Mouse (Mus musculus): ENCODE results near the gene Snx18. TPM values are rescaled to one million over a fixed set of nuclear protein-coding genes. Genes with fewer than 3 reads are reported as not detected.
A peak's percentile ranks its signal among the peaks of the same experiment; 100 is the strongest.

The Snx18 gene
- polyA plus RNA-seq, 1 experiment from 2014 or later, result 31.5 TPM

DNA sequence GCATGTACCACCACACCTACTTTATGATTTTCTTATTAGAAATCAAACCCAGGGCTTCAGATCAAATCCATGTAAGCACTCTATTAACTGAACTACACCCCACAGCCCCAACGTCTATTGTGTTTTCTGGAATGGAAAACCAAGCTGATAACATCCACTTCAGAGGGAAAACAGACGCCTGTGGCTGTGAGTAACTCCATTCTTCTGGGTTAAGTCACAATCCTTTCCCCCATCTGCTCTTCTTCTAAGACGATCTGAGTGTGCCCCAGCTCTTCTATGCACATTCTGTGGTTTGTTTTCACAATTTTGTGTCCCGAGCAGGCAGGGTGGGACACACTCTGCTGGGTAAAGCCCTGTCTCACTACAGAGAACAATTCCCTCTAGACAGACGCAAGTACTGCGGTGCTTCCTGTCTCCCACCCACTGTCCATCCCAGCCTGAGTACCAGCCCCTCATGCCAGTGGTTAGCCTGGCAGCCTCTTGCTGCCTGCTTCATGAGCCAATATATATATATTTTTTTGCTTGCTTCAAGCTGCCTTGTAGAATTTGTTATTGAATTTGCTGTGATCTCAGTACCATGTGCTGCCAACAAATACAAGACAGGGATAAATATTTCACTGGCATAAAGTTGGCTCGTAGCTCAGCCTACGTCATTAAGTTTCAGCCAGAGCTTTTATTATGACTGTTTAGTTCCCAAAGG lies 67.3 kb downstream of the Snx18 start:
- peak overlapping the region; percentile 40 for H3K27ac ChIP-seq (replicated peaks; ENCODE audit: low read depth, low read length)
- WGBS, result 49% methylated on average over 8 of the region's 8 CpGs
- H3K9ac ChIP-seq (ENCODE audit: low read depth, low read length), result no peak overlapping the region
- no peak overlapping the region for H3K4me2 ChIP-seq (ENCODE audit: low read depth, low read length)
- peak; percentile 79 for DNase-seq (ENCODE audit: low spot score)
- peak; percentile 41 for ATAC-seq (ENCODE audit: low read depth)
- H3K36me3 ChIP-seq (ENCODE audit: control insufficient read depth, insufficient read depth, low read length), result no peaks in the 10 kb centered on the region
- H3K4me3 ChIP-seq (ENCODE audit: low read depth, low read length), result no peak overlapping the region
- H3K9me3 ChIP-seq (ENCODE audit: control insufficient read depth, low read length), result no peaks in the 10 kb centered on the region; the same call in 1 of the 2 replicates
- peaks cover 6% of the 10 kb centered on the region; the same call in 1 of the 2 replicates for H3K4me1 ChIP-seq (ENCODE audit: control insufficient read depth, insufficient read depth, low read length)
- no peaks in the 10 kb centered on the region for H3K27me3 ChIP-seq (replicated peaks; ENCODE audit: control insufficient read depth, insufficient read depth, low read length)

DNA sequence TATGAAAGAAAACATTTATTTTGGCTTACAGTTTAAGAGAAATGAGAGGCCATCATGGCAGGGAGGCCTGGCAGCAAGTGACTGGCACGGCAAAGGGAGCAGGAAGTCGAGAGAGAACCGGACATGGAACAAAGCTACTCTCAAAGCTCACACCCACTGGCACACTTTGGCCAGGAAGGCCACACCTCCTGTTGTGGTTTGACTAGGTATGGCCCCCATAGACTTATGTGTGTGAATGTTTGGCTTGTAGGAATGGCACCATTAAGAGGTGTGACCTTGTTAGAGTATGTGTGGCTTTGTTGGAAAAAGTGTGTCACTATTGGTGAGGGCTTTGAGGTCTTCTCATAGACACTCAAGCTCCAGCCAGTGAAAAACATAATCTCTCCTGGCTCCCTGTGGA lies 69.3 kb downstream of the Snx18 start:
- no peaks in the 10 kb centered on the region; the same call in 1 of the 2 replicates for H3K4me1 ChIP-seq (ENCODE audit: control insufficient read depth, insufficient read depth, low read length)
- no peaks in the 10 kb centered on the region for H3K9me3 ChIP-seq (ENCODE audit: control insufficient read depth, low read length)
- 89% methylated on average over 3 of the region's 3 CpGs for WGBS
- H3K9ac ChIP-seq (ENCODE audit: low read depth, low read length), result no peak overlapping the region
- no peak overlapping the region for H3K4me3 ChIP-seq (ENCODE audit: low read depth, low read length)
- H3K27ac ChIP-seq (replicated peaks; ENCODE audit: low read depth, low read length), result no peak overlapping the region
- no peaks in the 10 kb centered on the region for H3K36me3 ChIP-seq (ENCODE audit: control insufficient read depth, insufficient read depth, low read length)
- no peaks in the 10 kb centered on the region for H3K27me3 ChIP-seq (replicated peaks; ENCODE audit: control insufficient read depth, insufficient read depth, low read length)
- H3K4me2 ChIP-seq (ENCODE audit: low read depth, low read length), result no peak overlapping the region
- ATAC-seq (ENCODE audit: low read depth), result no peak
- no peak for DNase-seq (ENCODE audit: low spot score)

DNA sequence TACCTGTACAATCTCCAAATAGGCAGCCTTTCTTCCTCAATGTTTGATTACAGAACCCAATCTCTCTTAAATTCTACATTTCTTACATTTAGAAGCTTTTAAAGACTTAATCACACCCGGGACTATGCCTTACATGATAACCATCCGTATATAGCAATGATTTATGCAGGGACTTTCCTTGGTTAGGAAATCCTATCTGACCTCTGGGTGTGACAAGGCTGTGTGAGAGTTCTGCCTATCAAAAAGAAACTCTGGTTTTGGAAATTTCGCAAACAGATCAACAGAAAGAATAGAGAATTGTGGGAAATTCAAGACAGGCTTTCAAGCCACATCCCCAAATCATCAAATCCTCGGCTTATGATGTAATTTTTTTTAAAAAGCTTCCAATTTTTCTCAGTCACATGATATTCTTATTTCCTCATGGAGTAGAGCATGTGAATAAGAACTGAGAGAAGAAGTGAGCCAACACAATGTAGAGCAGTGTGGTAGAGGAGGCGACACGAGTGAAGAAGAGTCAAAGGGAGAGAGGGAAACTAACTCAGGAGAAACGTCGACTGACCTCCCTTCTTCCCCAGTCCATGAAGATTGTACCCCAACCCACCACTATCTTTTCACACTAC lies 70.4 kb downstream of the Snx18 start:
- Histone ChIP-seq H3K27ac (replicated peaks; ENCODE audit: low read depth, low read length) (no peak overlapping the region), H3K4me2 (ENCODE audit: low read depth, low read length) (no peak overlapping the region), H3K4me3 (ENCODE audit: low read depth, low read length) (no peak overlapping the region), H3K27me3 (replicated peaks; ENCODE audit: control insufficient read depth, insufficient read depth, low read length) (no peaks in the 10 kb centered on the region), H3K9ac (ENCODE audit: low read depth, low read length) (no peak overlapping the region), H3K9me3 (ENCODE audit: control insufficient read depth, low read length) (no peaks in the 10 kb centered on the region), H3K4me1 (ENCODE audit: control insufficient read depth, insufficient read depth, low read length) (no peaks in the 10 kb centered on the region; the same call in 1 of the 2 replicates), H3K36me3 (ENCODE audit: control insufficient read depth, insufficient read depth, low read length) (no peaks in the 10 kb centered on the region)
- ATAC-seq (ENCODE audit: low read depth), result no peak
- 84% methylated on average over 8 of the region's 8 CpGs for WGBS
- DNase-seq (ENCODE audit: low spot score), result no peak

DNA sequence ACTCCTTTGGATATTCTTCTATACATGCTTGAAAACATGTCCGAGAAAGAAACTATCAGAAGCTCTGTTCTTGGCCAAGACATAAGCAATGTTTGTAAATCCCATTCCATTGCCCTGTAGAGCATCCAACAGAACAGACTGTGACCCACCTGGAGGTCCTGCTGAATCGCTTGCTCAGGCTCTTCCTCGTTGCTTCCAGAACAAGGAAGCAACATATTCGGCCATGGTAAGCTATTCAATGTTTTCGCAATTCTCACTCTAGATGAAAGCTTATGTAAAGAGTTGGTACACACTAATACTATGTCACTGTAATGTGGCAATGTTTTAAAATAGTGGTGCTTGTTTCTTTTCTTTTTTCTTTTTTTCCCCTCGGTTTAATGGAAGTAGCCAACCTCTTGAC lies 76.0 kb downstream of the Snx18 start:
- no peak overlapping the region for H3K27ac ChIP-seq (replicated peaks; ENCODE audit: low read depth, low read length)
- no peaks in the 10 kb centered on the region for H3K4me1 ChIP-seq (ENCODE audit: control insufficient read depth, insufficient read depth, low read length)
- H3K4me3 ChIP-seq (ENCODE audit: low read depth, low read length), result no peak overlapping the region
- no peak for DNase-seq (ENCODE audit: low spot score)
- no peak overlapping the region for H3K4me2 ChIP-seq (ENCODE audit: low read depth, low read length)
- H3K9ac ChIP-seq (ENCODE audit: low read depth, low read length), result no peak overlapping the region
- WGBS, result 88% methylated on average over 6 of the region's 6 CpGs
- no peaks in the 10 kb centered on the region for H3K27me3 ChIP-seq (replicated peaks; ENCODE audit: control insufficient read depth, insufficient read depth, low read length)
- ATAC-seq (ENCODE audit: low read depth), result no peak
- no peaks in the 10 kb centered on the region for H3K36me3 ChIP-seq (ENCODE audit: control insufficient read depth, insufficient read depth, low read length)
- H3K9me3 ChIP-seq (ENCODE audit: control insufficient read depth, low read length), result no peaks in the 10 kb centered on the region

Other genes starting within 250 kb of the Snx18 start
- gene Hspb3, start 45.1 kb upstream of the Snx18 start, polyA plus RNA-seq (2014; fragmentation: Nextera tagmentation; extraction: Ambion mirVana), result 20.2 and 29.3 TPM in 2 replicates
- 8.2 and 11.1 TPM in 2 replicates for gene Arl15, start 175.9 kb upstream of the Snx18 start, polyA plus RNA-seq (2014; fragmentation: Nextera tagmentation; extraction: Ambion mirVana)

Data from embryonic facial prominence, embryonic 14.5 days (tissue).